Mouse (Mus musculus): ENCODE data around the gene Lrrfip1.

GRCm38 (mm10) chr1:91024464-91024863, 25.9 kb downstream of the Lrrfip1 start:
- TF ChIP-seq CTCF (IDR thresholded peaks at IDR 0.05; ENCODE audit: control insufficient read depth, insufficient read depth, insufficient read length) (no peak), CEBPB (IDR thresholded peaks at IDR 0.05; ENCODE audit: low read depth) (no peak), MYOG (IDR thresholded peaks at IDR 0.05; ENCODE audit: control insufficient read depth, extremely low read depth, insufficient read length) (no peak), MYOD1 (IDR thresholded peaks at IDR 0.05; ENCODE audit: control insufficient read depth, insufficient read length, low read depth) (no peak), MAX (IDR thresholded peaks at IDR 0.05) (no peak)

All from C2C12 (cell line).